Mouse (Mus musculus) heart, postnatal 0 days (tissue): ENCODE results near the gene Nsl1.

ENCODE experiments used
- CTCF ChIP-seq: IDR thresholded peaks from 2 replicates; pipeline ENCODE4 v1.5.1; 2016; ENCODE audit warnings: antibody characterized with exemption, control low read depth, low read depth
- EP300 ChIP-seq: IDR thresholded peaks from 2 replicates; pipeline ENCODE4 v1.6.1; 2016; ENCODE audit warnings: antibody characterized with exemption, low read depth

DNA sequence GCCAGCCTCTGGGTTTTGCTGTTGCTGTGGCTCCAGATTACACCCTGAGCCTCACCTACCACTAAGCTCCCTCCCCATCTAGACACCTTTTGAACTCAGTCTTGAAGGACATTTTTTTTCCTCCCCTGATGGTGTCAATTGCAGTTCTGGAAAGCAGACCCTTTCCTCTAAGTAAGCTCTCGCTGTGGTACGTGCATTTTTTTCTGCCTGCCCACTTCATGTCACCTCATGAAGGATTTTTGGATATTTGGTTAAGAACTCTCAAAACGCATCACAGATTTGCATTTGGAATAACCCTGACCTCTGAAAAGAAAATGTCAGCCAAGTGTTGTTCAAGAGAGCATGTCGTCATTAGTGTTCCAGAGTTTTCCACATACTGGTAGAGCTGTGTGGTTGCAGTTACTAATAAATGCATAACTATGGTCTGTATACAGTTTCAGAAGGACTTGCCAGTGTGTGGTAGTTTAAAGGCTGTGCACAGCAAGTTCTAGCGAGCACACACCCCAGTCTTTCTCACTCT lies 37.0 kb downstream of the Nsl1 start:
- TF ChIP-seq CTCF = no peak
- no peak for TF ChIP-seq EP300
